Mouse (Mus musculus) cerebellum, adult 8-10 months (tissue): ENCODE measurements around the gene Adgrg4.

Experiments used
- DNase-seq: peaks from one replicate; pipeline ENCODE4 v3.0.0; 2022

Adgrg4 gene

GRCm38 (mm10) chrX:56869863-56870262 lies at the start of gene Adgrg4:
Adgrg4 (plus strand) TSS chrX:56870163.
- DNase-seq = no peak

GRCm38 (mm10) chrX:56821765-56822603 lies 48.0 kb upstream of the Adgrg4 start, which contains the start of gene Map7d3:
Map7d3 (minus strand) TSS chrX:56822326.
- DNase-seq = no peak

- no peak for DNase-seq
These were observed 42.5 kb upstream of the Adgrg4 start for GRCm38 (mm10) chrX:56827492-56827891.

GRCm38 (mm10) chrX:56835842-56836241 lies 34.1 kb upstream of the Adgrg4 start:
- no peak for DNase-seq

GRCm38 (mm10) chrX:56839369-56839768 lies 30.6 kb upstream of the Adgrg4 start:
- peak; percentile 26 for DNase-seq

- no peak for DNase-seq
These were observed 28.7 kb upstream of the Adgrg4 start for GRCm38 (mm10) chrX:56841255-56841654.

GRCm38 (mm10) chrX:57012891-57013290 lies 142.9 kb downstream of the Adgrg4 start:
- no peak for DNase-seq

GRCm38 (mm10) chrX:57042774-57043173 lies 172.8 kb downstream of the Adgrg4 start, which contains the start of gene Brs3:
Brs3 (plus strand) TSS chrX:57043074.
- DNase-seq = no peak

- no peak for DNase-seq
These were observed 173.9 kb downstream of the Adgrg4 start for GRCm38 (mm10) chrX:57043869-57044268.
